Mouse (Mus musculus) limb, embryonic 15.5 days (tissue): ENCODE results near the gene Hoxc5. TPM values are rescaled to one million over a fixed set of nuclear protein-coding genes. Genes with fewer than 3 reads are reported as not detected.
A peak's percentile ranks its signal among the peaks of the same experiment; 100 is the strongest.

ENCODE experiments used
- ATAC-seq: fragments of 200-750 bp; cut with Nextera tagmentation; 2 replicates; pipeline ENCODE4 v1.8.0; 2017; ENCODE audit warnings: low read depth, moderate TSS enrichment; ENCODE audit not compliant: insufficient number of reproducible peaks, low FRiP score, low TSS enrichment
- H3K27ac ChIP-seq: fragments of 300-500 bp; sonication (generic); 2 replicates; pipeline ENCODE4 v1.5.1; 2015; ENCODE audit warnings: moderate library complexity, mild to moderate bottlenecking, inconsistent platforms
- H3K27me3 ChIP-seq: fragments of 300-500 bp; sonication (generic); 2 replicates; pipeline ENCODE4 v1.6.1; 2015; ENCODE audit warnings: inconsistent platforms
- H3K36me3 ChIP-seq: fragments of 300-500 bp; sonication (generic); 2 replicates; pipeline ENCODE4 v1.6.1; 2015; ENCODE audit warnings: inconsistent platforms
- H3K4me1 ChIP-seq: fragments of 300-500 bp; sonication (generic); 2 replicates; pipeline ENCODE4 v1.6.1; 2015; ENCODE audit warnings: inconsistent platforms
- H3K4me2 ChIP-seq: fragments of 300-500 bp; sonication (generic); 2 replicates; pipeline ENCODE4 v1.6.1; 2015; ENCODE audit warnings: mild to moderate bottlenecking, inconsistent platforms
- H3K4me3 ChIP-seq: fragments of 300-500 bp; sonication (generic); 2 replicates; pipeline ENCODE4 v1.5.1; 2015; ENCODE audit warnings: mild to moderate bottlenecking, inconsistent platforms
- H3K9ac ChIP-seq: fragments of 300-500 bp; sonication (generic); 2 replicates; pipeline ENCODE4 v1.6.1; 2015; ENCODE audit warnings: inconsistent platforms
- H3K9me3 ChIP-seq: fragments of 300-500 bp; sonication (generic); 2 replicates; pipeline ENCODE4 v1.6.1; 2016; ENCODE audit warnings: inconsistent platforms
- WGBS: fragments of 180-500 bp; shearing (Covaris S2); methylation state at CpG from one replicate; pipeline ENCODE4 v1.1.7; 2015; 5-methylcytosine and 5-hydroxymethylcytosine counted together
- polyA plus RNA-seq: library from polyadenylated mRNA; unstranded; fragments of >200 nt; fragmentation: Nextera tagmentation; extraction: Ambion mirVana; gene quantifications from 2 replicates; pipeline ENCODE4 v1.2.1, GENCODE M21; 2015

Gene Hoxc5
- polyA plus RNA-seq, 1 experiment from 2014 or later, result 2.3 TPM

DNA sequence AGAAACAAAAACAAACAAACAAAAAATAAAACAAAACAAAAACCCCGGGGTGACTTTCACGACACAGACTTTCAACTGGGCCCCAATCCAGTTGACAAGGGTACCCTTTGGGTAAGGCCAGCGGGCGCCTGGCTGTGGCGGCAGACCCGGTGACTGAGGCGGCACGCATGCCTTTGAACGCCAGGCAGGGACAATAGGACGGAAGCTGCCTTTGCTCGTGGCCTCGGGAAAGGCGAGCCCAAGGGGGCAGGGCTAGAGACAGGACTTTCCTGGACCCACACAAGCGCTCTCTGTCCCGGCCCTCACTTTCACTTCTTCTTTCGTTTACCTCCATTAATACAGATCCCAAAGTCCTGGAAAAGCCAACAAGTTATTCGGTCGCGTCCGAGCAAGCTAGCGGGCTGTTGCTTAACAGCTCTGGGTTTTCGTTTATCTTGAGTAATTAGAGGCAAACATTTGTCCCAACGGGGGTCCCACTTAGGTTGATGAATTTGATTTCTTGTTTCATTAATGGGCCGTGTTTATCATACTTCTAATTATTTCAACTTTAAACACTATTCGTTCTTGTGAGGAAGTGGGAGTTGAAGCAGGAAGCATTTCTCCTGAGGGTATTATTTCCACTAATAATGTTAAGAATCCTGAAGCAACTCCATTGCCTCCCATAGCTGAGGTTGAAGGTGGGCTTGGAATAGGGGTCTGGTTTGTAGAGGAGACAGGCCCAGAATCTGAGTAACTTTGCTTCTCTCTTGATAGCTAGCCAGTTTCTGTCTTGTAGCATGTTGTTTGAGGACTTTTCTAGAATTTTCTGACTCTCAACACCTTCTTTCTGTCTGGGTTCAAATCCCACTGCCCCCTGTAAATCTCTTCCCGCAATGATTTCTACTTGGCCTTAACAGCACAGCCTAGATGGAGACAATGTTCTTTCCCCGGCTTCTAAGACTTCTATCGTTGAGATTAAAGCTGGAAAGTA is 3.3 kb upstream of the Hoxc5 start:
- no peak for ATAC-seq
- peaks cover 28% of the 10 kb centered on the region for H3K4me1 ChIP-seq
- H3K4me2 ChIP-seq, result peak overlapping the region; percentile 34
- H3K4me3 ChIP-seq, result peak overlapping the region; percentile 14; the same call in 1 of the 2 replicates
- 4% methylated on average over 28 of the region's 28 CpGs for WGBS
- no peaks in the 10 kb centered on the region for H3K36me3 ChIP-seq
- no peaks in the 10 kb centered on the region for H3K9me3 ChIP-seq
- peaks cover 86% of the 10 kb centered on the region for H3K27me3 ChIP-seq
- H3K27ac ChIP-seq, result no peak overlapping the region
- no peak overlapping the region for H3K9ac ChIP-seq

GRCm38 (mm10) chr15:102965003-102965891 is 2.0 kb upstream of the Hoxc5 start:
- H3K9ac ChIP-seq, result no peak overlapping the region
- 10% methylated on average over 26 of the region's 26 CpGs for WGBS

DNA sequence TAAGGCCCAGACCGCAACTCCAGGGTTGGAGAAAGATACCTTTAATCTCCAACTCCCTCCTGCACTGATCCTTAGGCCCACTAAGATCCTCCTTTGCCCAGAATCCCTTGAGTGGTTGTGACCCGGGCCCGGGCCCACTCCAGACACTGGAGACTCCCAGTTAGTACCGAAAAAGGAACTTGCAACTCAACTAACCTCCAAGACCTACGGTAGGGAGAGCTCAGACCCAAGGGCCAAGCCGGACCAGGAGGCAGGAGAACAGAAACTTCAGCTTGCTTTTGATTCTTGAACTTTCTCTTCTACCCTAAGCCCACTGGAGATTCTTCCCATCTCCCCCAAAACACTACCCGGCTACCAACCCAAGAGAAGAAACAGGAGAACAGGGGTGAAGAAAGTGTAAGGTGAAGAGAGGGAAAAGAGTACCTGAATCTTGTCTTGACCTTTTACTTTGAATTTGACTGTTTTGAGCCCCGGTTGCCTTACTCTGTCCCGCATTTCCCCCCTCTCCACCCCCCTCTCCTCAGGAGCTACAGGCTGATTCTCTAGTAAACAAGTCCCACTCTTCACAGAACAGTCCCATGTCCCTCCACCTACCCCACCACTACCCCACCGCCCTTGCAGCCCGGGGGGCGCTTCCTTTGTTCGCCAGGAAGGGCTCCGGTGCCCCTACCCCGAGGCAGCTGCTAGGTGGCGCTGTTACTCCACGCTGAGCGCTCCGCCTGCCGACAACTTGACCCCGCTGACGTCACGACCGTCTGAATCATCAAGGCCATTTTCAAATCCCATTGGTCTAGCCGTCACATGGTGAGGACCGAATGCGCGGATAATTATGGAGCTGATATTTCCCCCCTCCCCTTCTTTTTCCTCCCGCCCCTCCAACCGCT is 1.1 kb upstream of the Hoxc5 start:
- no peaks in the 10 kb centered on the region for H3K9me3 ChIP-seq
- no peak overlapping the region for H3K9ac ChIP-seq
- 0 out of 2 replicates have a peak overlapping the region, but pooled peaks have one; percentile 33 for H3K27ac ChIP-seq
- peak overlapping the region; percentile 37 for H3K4me3 ChIP-seq
- WGBS, result 6% methylated on average over 29 of the region's 30 CpGs
- H3K27me3 ChIP-seq, result peaks cover 90% of the 10 kb centered on the region
- ATAC-seq, result peak; percentile 62
- peaks cover 18% of the 10 kb centered on the region for H3K4me1 ChIP-seq
- peak overlapping the region; percentile 48 for H3K4me2 ChIP-seq
- H3K36me3 ChIP-seq, result no peaks in the 10 kb centered on the region

More at GRCm38 (mm10) chr15:102965003-102965891, 2.0 kb upstream of the Hoxc5 start:
- Histone ChIP-seq H3K27me3 (peaks cover 88% of the 10 kb centered on the region), H3K36me3 (no peaks in the 10 kb centered on the region), H3K27ac (peak overlapping the region; percentile 38; the same call in 1 of the 2 replicates), H3K4me1 (peaks cover 20% of the 10 kb centered on the region), H3K4me2 (peak overlapping the region; percentile 48), H3K4me3 (peak overlapping the region; percentile 37; the same call in 1 of the 2 replicates), H3K9me3 (no peaks in the 10 kb centered on the region)
- ATAC-seq, result no peak

- 1% methylated on average over 27 of the region's 27 CpGs for WGBS
- H3K27ac ChIP-seq, result peak within 1 kb of the TSS; percentile 51
These were observed 399 bp upstream of the Hoxc5 start, which contains the start of gene Hoxc10 for GRCm38 (mm10) chr15:102966776-102967311. Hoxc10 (plus strand) TSS chr15:102966796.

DNA sequence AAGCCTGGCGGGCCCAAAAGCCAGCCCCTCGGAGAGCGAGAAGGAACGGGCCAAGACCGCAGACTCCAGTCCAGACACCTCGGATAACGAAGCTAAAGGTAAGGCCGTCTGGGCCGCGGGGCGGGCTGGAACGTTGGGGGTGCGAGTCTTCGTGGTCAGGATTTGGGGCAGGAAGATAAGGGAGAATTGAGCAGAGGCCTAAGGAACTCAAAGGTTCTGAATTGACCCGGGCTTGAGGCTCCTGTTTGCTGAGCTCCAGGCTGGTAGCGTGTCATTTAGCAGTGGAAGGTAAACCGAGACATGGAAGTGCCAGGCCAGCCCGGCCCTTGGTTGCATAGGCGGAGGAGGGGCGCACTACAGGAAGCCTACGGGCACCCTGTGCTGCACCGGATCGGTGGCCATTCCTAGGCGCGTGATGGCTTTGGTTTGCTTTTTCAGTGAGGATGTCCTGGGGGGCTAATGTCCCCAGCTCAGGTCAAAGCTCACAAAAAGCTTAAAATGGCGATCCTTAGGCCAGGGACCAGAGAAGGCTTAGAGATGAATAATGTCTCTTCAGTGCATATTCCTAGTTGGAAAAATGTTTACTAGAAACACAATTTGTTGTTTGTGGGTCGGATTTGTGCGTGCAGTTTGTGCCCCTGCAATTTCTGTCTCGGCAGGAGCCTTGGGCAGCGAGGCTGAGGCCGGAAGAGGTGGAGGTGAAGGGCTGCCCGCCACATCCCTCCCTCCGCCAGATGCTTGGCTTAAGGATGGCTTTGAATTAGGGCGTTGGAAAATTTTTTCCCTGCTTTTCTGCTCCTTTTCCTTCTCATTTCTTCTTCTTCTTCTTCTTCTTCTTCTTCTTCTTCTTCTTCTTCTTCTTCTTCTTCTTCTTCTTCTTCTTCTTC is 511 bp downstream of the Hoxc5 start:
- 7% methylated on average over 34 of the region's 34 CpGs for WGBS
- Histone ChIP-seq H3K4me1 (peaks cover 20% of the 10 kb centered on the region), H3K36me3 (no peaks in the 10 kb centered on the region), H3K27me3 (peaks cover 94% of the 10 kb centered on the region), H3K27ac (0 out of 2 replicates have a peak overlapping the region, but pooled peaks have one; percentile 51), H3K9ac (no peak overlapping the region), H3K4me2 (peak overlapping the region; percentile 48), H3K9me3 (no peaks in the 10 kb centered on the region), H3K4me3 (peak overlapping the region; percentile 37)
- ATAC-seq, result no peak

More at GRCm38 (mm10) chr15:102966776-102967311, 399 bp upstream of the Hoxc5 start, which contains the start of gene Hoxc10:
- peaks cover 18% of the 10 kb centered on the region for H3K4me1 ChIP-seq
- H3K9ac ChIP-seq, result no peak within 1 kb of the TSS
- no peaks in the 10 kb centered on the region for H3K36me3 ChIP-seq
- peak; percentile 60 for ATAC-seq
- peak within 1 kb of the TSS; percentile 37 for H3K4me3 ChIP-seq
- H3K9me3 ChIP-seq, result no peaks in the 10 kb centered on the region
- peak within 1 kb of the TSS; percentile 48 for H3K4me2 ChIP-seq
- H3K27me3 ChIP-seq, result peaks cover 91% of the 10 kb centered on the region

DNA sequence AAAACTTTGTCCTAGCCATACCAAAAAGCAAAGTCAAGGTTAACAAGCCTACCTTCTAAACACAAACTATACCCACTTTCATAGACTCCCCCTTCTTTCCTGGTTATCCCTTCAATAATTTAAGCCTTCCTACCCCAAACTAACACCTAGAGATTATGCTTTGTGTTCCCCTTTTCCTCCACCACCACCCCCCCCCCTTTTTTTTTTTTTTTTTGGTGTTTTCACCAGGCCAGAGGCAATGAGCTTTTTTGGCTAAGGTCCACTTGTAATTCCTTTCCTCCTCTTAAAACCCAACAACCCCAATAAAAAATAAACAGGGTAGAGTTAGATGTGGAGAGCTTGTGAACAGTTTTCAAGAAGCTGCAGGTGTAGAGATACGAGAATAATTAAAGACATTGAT is 2.1 kb downstream of the Hoxc5 start:
- no peak overlapping the region for H3K4me2 ChIP-seq
- ATAC-seq, result no peak
- WGBS, result 26% methylated on average over 1 of the region's 1 CpGs

DNA sequence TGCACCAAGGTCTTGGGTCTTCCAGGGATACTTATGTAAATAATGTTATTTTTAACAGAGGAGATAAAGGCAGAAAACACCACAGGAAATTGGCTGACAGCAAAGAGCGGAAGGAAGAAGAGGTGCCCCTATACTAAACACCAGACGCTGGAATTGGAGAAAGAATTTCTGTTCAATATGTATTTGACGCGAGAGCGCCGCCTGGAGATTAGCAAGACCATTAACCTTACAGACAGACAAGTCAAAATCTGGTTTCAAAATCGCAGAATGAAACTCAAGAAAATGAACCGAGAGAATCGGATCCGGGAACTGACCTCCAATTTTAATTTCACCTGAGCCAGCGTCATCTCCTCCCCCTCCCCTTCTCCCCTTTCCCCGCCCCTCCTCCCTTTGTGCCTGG is 3.5 kb downstream of the Hoxc5 start:
- Histone ChIP-seq H3K27me3 (peaks cover 93% of the 10 kb centered on the region), H3K4me2 (no peak overlapping the region), H3K9me3 (no peaks in the 10 kb centered on the region), H3K9ac (no peak overlapping the region), H3K4me3 (no peak overlapping the region), H3K27ac (no peak overlapping the region), H3K4me1 (peaks cover 20% of the 10 kb centered on the region), H3K36me3 (no peaks in the 10 kb centered on the region)
- no peak for ATAC-seq
- 4% methylated on average over 12 of the region's 12 CpGs for WGBS

More for the DNA sequence above, 2.1 kb downstream of the Hoxc5 start:
- Histone ChIP-seq H3K4me1 (peaks cover 19% of the 10 kb centered on the region), H3K9me3 (no peaks in the 10 kb centered on the region), H3K36me3 (no peaks in the 10 kb centered on the region), H3K4me3 (no peak overlapping the region), H3K27ac (no peak overlapping the region), H3K27me3 (peaks cover 96% of the 10 kb centered on the region), H3K9ac (no peak overlapping the region)

GRCm38 (mm10) chr15:102972254-102972653 is 5.0 kb downstream of the Hoxc5 start:
- no peak for ATAC-seq
- H3K36me3 ChIP-seq, result no peaks in the 10 kb centered on the region
- peak overlapping the region; percentile 17 for H3K4me3 ChIP-seq
- H3K4me2 ChIP-seq, result peak overlapping the region; percentile 29; the same call in 1 of the 2 replicates
- 6% methylated on average over 21 of the region's 21 CpGs for WGBS
- peaks cover 19% of the 10 kb centered on the region for H3K4me1 ChIP-seq
- peaks cover 93% of the 10 kb centered on the region for H3K27me3 ChIP-seq
- H3K9me3 ChIP-seq, result no peaks in the 10 kb centered on the region
- H3K27ac ChIP-seq, result no peak overlapping the region; the same call in 1 of the 2 replicates
- no peak overlapping the region for H3K9ac ChIP-seq

GRCm38 (mm10) chr15:102972753-102973152 is 5.5 kb downstream of the Hoxc5 start:
- H3K27ac ChIP-seq, result no peak overlapping the region

DNA sequence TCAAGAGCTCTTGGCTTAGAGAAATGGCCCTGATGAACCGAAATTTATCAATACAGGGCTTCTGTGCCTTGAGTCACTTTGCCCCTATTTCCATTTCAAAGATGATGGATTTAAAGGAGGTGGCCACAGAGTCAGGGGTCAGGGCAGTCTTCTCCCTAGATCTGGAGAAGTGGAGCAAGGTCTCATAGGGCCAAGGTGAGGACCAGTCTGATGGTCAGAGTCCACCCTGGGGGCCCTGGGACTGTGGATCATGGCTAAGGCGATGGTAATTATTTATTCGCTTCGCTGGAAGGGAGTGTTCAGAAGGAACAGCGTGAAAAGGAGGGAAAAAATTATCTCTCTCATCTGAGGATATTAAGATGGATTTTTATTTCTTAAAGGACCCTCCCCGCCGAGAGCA is 7.8 kb downstream of the Hoxc5 start:
- no peaks in the 10 kb centered on the region for H3K9me3 ChIP-seq
- no peak for ATAC-seq
- no peak overlapping the region for H3K4me3 ChIP-seq
- H3K4me1 ChIP-seq, result peaks cover 22% of the 10 kb centered on the region
- no peak overlapping the region for H3K9ac ChIP-seq
- no peak overlapping the region for H3K27ac ChIP-seq
- H3K27me3 ChIP-seq, result peaks cover 97% of the 10 kb centered on the region
- no peaks in the 10 kb centered on the region for H3K36me3 ChIP-seq
- 13% methylated on average over 7 of the region's 7 CpGs for WGBS
- H3K4me2 ChIP-seq, result peak overlapping the region; percentile 39; the same call in 1 of the 2 replicates

More at GRCm38 (mm10) chr15:102972753-102973152, 5.5 kb downstream of the Hoxc5 start:
- peak overlapping the region; percentile 17; the same call in 1 of the 2 replicates for H3K4me3 ChIP-seq
- no peaks in the 10 kb centered on the region for H3K36me3 ChIP-seq
- H3K4me1 ChIP-seq, result peaks cover 22% of the 10 kb centered on the region
- no peak overlapping the region for H3K9ac ChIP-seq
- WGBS, result 11% methylated on average over 6 of the region's 6 CpGs
- no peaks in the 10 kb centered on the region for H3K9me3 ChIP-seq
- peak overlapping the region; percentile 29; the same call in 1 of the 2 replicates for H3K4me2 ChIP-seq
- ATAC-seq, result no peak
- H3K27me3 ChIP-seq, result peaks cover 93% of the 10 kb centered on the region
